Mouse (Mus musculus): ENCODE data around the gene Crocc.

Gene Crocc

GRCm38 (mm10) chr4:141021614-141021929 is 38.8 kb downstream of the Crocc start:
- no peak for DNase-seq (ENCODE audit: low read depth in 2 of 2, low spot score in 2 of 2)

DNA sequence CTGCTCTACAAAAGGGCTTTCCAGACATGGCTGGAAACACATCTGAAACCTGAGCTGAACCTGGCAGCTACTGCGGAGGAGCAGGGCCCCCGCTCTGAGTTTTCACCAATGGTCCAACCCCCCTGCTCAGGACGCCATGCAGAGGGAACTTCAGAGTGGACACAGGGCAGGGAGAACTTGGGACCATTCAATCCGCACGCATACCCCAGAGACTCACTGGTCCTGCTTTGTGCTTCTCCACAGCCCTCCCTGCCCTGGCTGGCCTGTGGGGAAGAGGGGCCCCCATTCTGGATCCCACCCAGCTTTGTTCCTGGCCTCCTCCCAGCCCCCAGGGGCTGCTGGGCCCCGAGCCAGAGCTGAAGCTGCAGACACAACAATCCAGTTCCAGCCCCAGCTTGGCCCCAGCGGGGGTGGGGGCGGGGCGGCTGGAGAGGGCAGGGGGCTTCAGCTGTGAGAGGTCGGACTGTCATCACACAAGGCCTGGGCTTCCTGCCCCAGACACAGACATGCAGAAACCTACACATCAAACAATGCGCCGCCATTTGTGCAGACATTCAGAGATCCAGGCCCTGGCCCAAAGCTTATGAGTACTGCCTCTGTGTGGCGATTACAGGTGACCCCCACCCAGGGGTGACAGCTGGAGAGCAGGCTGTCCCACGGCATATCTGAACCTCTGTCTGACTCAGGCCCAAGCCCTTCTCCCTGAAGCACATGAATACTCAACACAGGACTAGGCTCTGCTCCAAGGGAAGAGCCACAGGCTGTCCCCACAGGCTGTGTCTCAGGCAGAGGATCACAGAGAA is 39.3 kb downstream of the Crocc start:
- DNase-seq (ENCODE audit: low read depth in 2 of 2, low spot score in 2 of 2), result no peak

- no peak for DNase-seq (ENCODE audit: low read depth in 2 of 2, low spot score in 2 of 2)
Measured at GRCm38 (mm10) chr4:141020220-141020619, 40.1 kb downstream of the Crocc start.

- DNase-seq (ENCODE audit: low read depth in 2 of 2, low spot score in 2 of 2), result no peak
Measured at GRCm38 (mm10) chr4:141017657-141018436, 42.5 kb downstream of the Crocc start.

DNA sequence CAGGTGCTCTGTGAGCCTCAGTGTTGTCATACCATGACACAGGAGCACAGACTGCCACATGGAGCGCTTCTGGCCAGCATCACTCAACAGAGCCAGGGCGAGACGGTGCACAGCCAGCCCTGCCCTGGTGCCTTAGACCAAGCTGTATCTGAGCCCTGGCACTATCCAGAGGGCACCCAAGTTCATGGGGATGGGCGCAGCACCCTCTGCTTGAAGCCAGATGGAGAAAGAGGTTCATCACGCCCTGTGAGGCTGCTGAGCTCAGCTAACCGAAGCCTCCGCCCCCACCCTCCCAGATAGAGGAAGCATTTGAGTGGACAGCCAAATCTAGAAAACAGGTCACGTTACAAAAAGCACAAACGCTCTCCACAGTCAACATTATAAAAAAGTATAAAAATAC is 44.0 kb downstream of the Crocc start:
- no peak for DNase-seq (ENCODE audit: low read depth in 2 of 2, low spot score in 2 of 2)

DNA sequence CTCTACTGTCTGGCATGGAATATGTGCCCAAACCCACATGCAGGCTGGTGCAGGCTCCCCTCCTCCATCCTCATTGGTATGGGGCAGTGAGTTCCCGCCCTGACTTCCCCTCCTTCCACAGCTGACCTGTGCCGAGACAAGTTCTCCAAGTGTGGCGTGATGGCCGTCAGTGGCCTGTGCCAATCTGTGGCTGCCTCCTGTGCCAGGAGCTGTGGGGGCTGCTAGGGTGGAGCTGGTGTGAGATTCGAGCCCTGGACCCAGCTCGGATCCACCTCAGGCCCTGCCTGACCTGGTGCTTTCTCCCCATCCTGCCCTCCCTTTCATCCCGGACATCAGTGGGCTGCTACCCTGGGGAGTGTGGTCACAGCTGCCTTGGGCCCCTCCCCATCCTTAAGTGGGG is 45.0 kb downstream of the Crocc start:
- no peak for DNase-seq (ENCODE audit: low read depth in 2 of 2, low spot score in 2 of 2)

GRCm38 (mm10) chr4:141014856-141015255 is 45.5 kb downstream of the Crocc start:
- DNase-seq (ENCODE audit: low read depth in 2 of 2, low spot score in 2 of 2), result no peak

DNA sequence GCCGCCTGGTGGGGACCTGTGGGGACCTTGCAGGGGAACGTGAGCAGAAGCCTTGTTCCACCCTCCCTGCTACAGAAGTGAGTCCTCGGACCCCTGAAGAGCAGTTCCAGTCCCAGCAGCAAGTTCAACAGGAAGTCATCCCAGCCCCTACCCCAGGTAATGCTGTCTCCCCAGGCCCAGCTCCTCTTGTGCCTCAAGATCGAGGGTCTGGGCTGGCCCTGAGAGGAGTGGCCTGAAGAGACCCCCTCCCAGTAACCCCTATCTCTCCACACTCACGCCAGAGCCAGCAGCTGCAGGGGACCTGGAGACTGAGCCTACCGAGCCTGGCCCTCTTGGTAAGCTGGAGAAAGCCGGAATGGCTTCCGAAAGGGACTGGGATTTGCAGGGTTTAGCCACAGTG is 46.2 kb downstream of the Crocc start:
- no peak for DNase-seq (ENCODE audit: low read depth in 2 of 2, low spot score in 2 of 2)

DNA sequence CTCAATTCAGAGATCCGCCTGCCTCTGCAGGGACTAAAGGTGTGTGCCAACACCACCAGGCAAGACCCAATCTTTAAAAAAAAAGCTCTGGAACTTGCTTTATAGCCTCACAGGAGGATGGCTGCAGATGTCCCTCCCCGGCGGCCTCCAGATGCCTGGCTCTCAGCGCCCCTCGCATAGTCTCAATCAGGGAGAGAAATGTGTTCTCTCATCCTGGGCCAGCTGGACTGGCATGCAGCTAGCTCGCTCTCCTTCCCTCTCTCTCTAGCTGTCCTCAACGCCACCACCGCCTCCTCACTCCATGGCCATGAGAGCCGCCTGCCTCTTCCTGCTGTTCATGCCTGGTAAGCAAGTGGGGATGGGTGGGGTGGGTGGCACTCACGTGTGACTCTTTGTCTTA is 47.8 kb downstream of the Crocc start:
- no peak for DNase-seq (ENCODE audit: low read depth in 2 of 2, low spot score in 2 of 2)

- DNase-seq (ENCODE audit: low read depth in 2 of 2, low spot score in 2 of 2), result no peak
Measured at GRCm38 (mm10) chr4:141011556-141012328, 48.6 kb downstream of the Crocc start.

- DNase-seq (ENCODE audit: low read depth in 2 of 2, low spot score in 2 of 2), result no peak
Measured at GRCm38 (mm10) chr4:141010941-141011429, 49.4 kb downstream of the Crocc start.

- no peak for DNase-seq (ENCODE audit: low read depth in 2 of 2, low spot score in 2 of 2)
Measured at GRCm38 (mm10) chr4:141010526-141010925, 49.8 kb downstream of the Crocc start.

GRCm38 (mm10) chr4:141010118-141010517 is 50.2 kb downstream of the Crocc start, which contains the start of gene Mfap2:
Gene Mfap2 (plus strand): TSS chr4:141010418.
- no peak for DNase-seq (ENCODE audit: low read depth in 2 of 2, low spot score in 2 of 2)

GRCm38 (mm10) chr4:141008028-141008427 is 52.3 kb downstream of the Crocc start:
- no peak for DNase-seq (ENCODE audit: low read depth in 2 of 2, low spot score in 2 of 2)

DNA sequence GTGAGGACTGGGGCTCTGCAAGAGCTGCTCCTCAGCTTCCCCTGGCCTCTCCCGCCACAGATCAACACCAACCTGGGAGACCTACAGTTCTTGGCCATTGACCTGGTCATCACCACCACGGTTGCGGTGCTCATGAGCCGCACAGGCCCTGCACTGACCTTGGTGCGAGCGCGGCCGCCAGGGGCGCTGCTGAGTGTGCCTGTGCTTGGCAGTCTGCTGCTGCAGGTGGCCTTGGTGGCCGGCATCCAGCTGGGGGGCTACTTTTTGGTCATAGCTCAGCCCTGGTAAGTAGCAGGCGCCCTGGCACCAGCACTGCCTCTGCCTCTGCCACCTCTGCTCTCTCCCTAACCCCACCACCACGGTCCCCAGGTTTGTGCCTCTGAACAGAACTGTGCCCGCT is 54.4 kb downstream of the Crocc start:
- no peak for DNase-seq (ENCODE audit: low read depth in 2 of 2, low spot score in 2 of 2)

- no peak for DNase-seq (ENCODE audit: low read depth in 2 of 2, low spot score in 2 of 2)
Measured at GRCm38 (mm10) chr4:140996812-140997211, 63.5 kb downstream of the Crocc start.

- no peak for DNase-seq (ENCODE audit: low read depth in 2 of 2, low spot score in 2 of 2)
Measured at GRCm38 (mm10) chr4:140995811-140996210, 64.5 kb downstream of the Crocc start.

- DNase-seq (ENCODE audit: low read depth in 2 of 2, low spot score in 2 of 2), result no peak
Measured at GRCm38 (mm10) chr4:140993846-140994245, 66.5 kb downstream of the Crocc start.

DNA sequence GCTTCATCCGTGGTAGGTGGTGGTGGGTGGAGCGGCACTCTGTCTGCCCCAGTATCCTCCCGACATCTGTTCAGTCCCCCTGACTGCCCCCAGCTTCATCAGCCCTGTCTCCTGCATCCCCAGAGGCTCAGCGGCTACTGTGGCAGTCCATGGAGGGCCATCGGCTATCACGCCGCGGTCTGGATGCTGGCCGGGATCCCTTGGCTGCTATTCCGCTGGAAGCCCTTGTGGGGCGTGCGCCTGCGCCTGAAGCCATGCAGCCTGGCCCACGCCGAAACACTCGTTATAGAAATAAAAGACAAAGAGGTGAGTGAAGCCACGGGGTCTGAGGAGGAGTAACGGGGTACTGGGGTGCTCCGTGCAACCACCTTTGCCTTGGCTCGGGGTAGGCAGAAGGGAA is 68.1 kb downstream of the Crocc start:
- DNase-seq (ENCODE audit: low read depth in 2 of 2, low spot score in 2 of 2), result no peak

- no peak for DNase-seq (ENCODE audit: low read depth in 2 of 2, low spot score in 2 of 2)
Measured at GRCm38 (mm10) chr4:140989447-140989846, 70.9 kb downstream of the Crocc start.

DNA sequence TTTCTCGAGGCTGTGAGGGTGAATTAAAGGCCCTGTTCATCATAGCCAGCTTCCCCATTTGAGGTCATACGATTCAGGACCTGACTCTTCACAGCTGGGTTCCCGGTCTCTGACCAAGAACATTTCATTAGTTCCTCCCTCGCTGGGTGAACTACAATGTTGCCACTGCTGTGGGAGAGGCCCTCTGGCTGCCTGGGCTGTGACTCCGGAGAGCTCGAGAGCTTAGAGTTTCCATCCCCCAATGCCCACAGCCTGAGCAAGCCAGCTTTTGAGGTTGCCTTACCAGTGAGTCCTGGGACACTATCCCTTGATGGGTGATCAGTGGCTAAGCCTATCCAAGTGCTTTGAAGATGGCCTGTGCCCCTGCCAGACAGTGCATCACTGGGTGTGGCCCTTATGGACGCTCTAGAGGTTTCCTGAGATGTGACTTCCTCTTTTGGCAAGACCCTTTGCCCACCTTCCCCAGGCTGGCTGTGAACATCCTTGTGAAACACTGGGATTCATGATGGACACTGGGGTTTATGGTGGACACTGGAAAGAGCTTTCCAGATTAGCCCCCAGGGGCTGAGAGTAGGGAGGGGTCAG is 71.6 kb downstream of the Crocc start:
- no peak for DNase-seq (ENCODE audit: low read depth in 2 of 2, low spot score in 2 of 2)
